Mouse (Mus musculus): Measurements from ENCODE around the gene Nuf2.

Gene Nuf2

DNA sequence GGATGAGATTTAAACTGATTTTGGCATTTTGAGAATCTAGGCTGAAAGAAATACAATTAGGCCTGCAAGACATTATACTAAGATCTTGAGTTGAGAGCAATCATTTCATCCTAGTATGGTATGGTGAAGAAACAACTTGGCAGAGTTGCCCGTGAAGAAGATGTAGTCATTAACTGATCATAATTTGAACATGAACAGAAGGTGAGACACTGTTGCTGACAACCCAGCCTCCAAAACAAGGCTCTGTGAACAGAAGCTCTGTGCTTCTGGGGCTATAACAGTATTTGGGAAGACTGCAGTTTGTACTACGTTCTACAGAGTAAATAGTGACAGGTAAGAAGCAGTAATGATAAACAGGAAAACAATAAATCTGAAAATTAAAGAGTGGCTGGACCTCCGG lies 28.4 kb downstream of the Nuf2 start:
- Histone ChIP-seq H3K27me3 (ENCODE audit: control insufficient read depth, insufficient read depth, low read length, poor library complexity, severe bottlenecking) (no peaks in the 10 kb centered on the region), H3K36me3 (ENCODE audit: control insufficient read depth, insufficient read depth, low read length, poor library complexity, severe bottlenecking) (no peaks in the 10 kb centered on the region)
- DNase-seq (ENCODE audit: low read depth, low spot score): no peak

DNA sequence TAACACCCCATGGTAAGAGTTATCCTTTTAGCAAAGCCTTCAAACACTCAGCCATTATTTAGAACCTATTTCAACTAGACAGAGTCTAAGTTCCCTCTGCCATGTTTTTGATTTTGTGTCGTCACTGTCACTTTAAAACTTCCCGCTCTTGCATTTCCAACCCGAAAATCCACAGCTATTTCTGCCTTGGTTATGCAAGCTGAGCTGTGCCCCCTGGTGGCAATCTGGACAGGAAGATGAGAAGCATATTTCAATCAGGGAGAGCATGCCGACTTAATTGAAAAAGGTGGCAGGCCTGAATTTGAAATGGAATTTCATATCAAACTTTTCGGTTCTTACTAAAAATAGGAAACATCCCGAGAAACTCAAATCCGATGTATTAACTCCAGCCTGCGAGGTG lies 35.6 kb downstream of the Nuf2 start:
- DNase-seq (ENCODE audit: low read depth, low spot score): peak; percentile 5
- H3K27me3 ChIP-seq (ENCODE audit: control insufficient read depth, insufficient read depth, low read length, poor library complexity, severe bottlenecking): no peaks in the 10 kb centered on the region

DNA sequence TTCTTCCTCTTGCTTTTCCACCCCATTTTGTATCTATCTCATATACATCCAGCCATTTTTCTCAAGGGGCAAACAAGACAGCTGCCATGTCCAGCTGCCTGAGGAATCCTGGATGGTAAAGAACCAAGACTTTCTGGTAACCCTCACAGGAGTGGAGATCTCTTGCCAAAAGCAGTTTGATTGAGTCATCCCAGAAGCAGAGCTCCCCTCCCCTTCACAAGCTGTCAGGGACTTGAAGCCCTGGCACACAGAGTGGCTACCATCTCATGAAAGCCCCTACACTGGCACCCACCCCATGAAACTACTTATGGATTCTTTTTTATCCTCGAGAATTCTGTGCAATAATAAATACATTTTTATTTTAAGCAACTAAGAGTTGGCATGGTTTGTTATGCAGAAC lies 39.7 kb downstream of the Nuf2 start:
- Histone ChIP-seq H3K27me3 (ENCODE audit: control insufficient read depth, insufficient read depth, low read length, poor library complexity, severe bottlenecking) (no peaks in the 10 kb centered on the region), H3K36me3 (ENCODE audit: control insufficient read depth, insufficient read depth, low read length, poor library complexity, severe bottlenecking) (no peaks in the 10 kb centered on the region)
- DNase-seq (ENCODE audit: low read depth, low spot score): no peak

More for the DNA sequence above, 35.6 kb downstream of the Nuf2 start:
- H3K36me3 ChIP-seq (ENCODE audit: control insufficient read depth, insufficient read depth, low read length, poor library complexity, severe bottlenecking): no peaks in the 10 kb centered on the region

DNA sequence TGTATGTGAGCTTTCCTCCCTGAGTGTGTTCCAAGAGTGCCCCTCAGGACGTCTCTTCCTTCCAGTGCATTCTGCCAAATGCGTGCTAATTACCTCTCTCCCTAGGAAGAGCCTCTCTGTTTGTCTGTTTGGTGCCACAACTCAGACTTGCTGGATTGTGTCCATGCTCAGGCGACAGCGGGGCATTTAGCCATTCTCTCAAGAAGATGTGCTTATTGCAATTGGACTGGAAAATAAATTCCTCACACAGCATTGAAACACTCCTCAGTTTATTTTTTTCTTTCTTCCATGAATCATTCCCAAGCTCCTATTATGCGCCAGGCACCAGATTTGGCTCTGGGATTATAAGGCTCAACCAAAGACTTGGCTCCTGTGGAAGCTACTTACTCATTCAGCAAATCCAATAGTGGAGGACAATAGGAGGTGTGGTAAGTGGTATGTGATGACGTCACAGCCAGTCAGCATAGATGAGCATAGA lies 45.8 kb downstream of the Nuf2 start:
- DNase-seq (ENCODE audit: low read depth, low spot score): no peak
- Histone ChIP-seq H3K36me3 (ENCODE audit: control insufficient read depth, insufficient read depth, low read length, poor library complexity, severe bottlenecking) (no peaks in the 10 kb centered on the region), H3K27me3 (ENCODE audit: control insufficient read depth, insufficient read depth, low read length, poor library complexity, severe bottlenecking) (no peaks in the 10 kb centered on the region)

DNA sequence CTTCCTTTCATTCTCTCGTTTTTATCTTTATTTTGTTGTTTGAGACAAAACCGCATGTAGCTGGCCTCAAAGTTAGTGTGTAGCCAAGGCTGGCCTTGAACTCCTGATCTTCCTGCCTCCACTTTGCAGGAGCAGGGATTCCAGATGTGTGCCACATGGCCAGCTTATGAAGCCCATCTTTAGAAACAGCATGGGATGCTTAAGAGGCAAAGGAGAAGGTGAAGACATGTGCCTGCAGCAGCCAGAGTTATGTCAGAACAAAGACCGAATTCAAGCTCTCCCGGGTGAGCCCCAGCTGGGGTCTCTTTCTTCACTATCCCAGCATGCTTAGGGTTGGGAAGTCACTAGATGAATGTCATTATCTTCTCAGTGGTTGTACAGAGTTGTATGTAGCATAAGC lies 46.7 kb downstream of the Nuf2 start:
- Histone ChIP-seq H3K36me3 (ENCODE audit: control insufficient read depth, insufficient read depth, low read length, poor library complexity, severe bottlenecking) (no peaks in the 10 kb centered on the region), H3K27me3 (ENCODE audit: control insufficient read depth, insufficient read depth, low read length, poor library complexity, severe bottlenecking) (no peaks in the 10 kb centered on the region)
- no peak for DNase-seq (ENCODE audit: low read depth, low spot score)

DNA sequence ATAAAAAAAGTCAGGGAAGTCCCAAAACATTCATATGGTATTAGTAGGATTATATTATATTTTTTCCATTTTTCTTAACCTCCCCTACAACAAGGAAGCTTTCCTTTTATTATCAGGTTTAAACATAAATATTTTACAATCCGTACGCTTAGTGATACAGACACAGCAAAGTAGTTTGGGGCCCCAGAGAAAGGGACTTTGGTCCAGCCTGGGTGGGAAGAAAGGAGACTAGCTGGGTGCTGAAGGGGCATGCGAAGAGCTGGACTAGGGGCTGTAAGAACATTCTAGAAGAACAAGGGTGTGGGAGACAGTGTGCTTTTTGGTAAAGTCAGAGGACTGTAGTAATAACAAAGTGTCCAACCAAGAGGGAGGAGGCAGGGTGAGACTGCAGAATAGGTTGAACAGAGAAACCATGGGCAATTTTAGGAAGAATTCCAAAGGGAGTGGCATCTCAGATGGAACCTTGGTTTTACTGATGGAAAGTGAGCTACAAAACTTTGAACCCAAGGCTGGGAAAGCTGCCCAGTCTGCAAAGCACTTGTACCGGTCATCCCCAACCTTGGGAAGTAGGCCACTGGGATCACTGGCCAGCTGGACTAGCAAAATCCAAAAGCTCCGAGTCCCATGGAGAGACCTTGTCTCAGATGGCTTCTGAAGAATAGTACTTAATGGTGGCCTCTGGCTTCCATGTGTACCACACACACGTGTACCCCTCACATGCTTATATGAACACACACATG lies 48.5 kb downstream of the Nuf2 start:
- DNase-seq (ENCODE audit: low read depth, low spot score): no peak
- H3K36me3 ChIP-seq (ENCODE audit: control insufficient read depth, insufficient read depth, low read length, poor library complexity, severe bottlenecking): no peaks in the 10 kb centered on the region
- no peaks in the 10 kb centered on the region for H3K27me3 ChIP-seq (ENCODE audit: control insufficient read depth, insufficient read depth, low read length, poor library complexity, severe bottlenecking)

DNA sequence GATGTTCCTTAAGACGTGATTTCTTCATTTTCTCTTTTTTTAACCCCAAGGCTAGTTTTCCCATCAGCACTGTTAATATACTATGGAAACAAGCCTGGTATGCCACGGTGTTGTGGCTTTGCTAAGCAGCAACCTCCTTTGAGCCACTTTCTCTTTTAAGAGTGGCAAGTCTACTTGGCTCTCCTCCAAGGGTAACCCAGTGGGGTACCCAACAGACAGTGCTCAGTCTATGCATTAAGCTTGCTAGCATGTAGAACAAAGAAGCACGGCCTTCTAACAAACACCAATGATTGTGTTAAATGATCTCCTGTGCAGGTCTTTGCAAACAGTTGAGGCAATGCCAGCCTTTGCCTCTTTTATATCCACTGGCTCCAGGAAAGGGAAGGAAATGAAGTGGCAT lies 60.1 kb downstream of the Nuf2 start:
- H3K27me3 ChIP-seq (ENCODE audit: control insufficient read depth, insufficient read depth, low read length, poor library complexity, severe bottlenecking): no peaks in the 10 kb centered on the region
- DNase-seq (ENCODE audit: low read depth, low spot score): no peak
- H3K36me3 ChIP-seq (ENCODE audit: control insufficient read depth, insufficient read depth, low read length, poor library complexity, severe bottlenecking): no peaks in the 10 kb centered on the region

DNA sequence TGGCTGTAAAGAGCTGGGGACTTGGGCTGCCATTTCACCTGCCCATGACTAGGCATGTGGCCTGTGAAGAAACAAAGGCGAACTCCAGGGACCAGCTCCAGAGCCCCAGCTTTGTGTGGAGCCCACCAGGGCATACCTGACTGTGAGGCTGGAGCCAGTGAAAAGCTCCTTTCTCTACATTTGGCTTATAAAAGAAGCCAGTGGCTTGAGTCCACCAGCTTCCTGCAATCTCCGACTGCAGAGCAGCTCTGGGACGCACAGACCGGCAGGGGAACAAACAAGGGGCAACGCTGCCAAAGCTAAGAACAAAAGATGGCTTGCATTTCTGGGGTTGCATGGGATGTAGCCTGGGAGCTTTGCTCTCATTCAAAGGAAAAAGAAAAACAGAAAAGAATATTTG lies 63.5 kb downstream of the Nuf2 start:
- Histone ChIP-seq H3K27me3 (ENCODE audit: control insufficient read depth, insufficient read depth, low read length, poor library complexity, severe bottlenecking) (no peaks in the 10 kb centered on the region), H3K36me3 (ENCODE audit: control insufficient read depth, insufficient read depth, low read length, poor library complexity, severe bottlenecking) (no peaks in the 10 kb centered on the region)
- DNase-seq (ENCODE audit: low read depth, low spot score): no peak

DNA sequence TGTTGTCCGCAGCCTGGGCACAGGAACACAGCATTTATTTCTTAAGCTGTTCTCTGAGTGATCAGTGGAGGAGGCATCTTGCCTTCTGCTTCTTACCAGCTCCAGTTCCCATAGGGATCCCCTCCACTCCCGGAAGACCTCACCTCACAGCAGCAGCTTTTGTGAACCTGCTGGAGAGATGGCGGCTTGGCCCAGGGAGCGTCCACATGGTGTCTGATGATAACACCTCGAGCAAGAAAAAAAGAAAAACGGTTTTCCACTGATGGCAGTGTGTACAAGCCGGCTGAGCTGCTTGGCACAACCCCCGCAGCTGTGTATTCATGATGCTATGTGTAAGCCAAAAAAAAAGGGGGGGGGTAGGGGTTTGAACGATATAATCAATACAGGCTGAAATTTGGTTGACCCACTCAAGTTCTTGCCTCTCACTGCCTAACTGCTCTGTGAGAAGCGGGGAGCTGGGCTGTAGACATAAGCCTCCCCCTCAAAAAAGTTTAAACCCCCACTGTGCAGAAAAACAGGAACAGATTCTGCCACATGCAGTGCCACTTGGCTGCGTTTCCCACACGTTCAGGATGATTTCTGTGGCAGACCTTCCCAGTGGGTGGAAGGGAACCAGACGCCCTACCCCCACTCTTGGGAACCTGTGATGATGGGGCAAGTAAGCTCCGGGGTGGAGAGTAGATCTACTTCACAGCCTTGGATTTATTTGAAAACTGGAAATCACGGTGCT lies 68.7 kb downstream of the Nuf2 start:
- Histone ChIP-seq H3K27me3 (ENCODE audit: control insufficient read depth, insufficient read depth, low read length, poor library complexity, severe bottlenecking) (no peaks in the 10 kb centered on the region), H3K36me3 (ENCODE audit: control insufficient read depth, insufficient read depth, low read length, poor library complexity, severe bottlenecking) (no peaks in the 10 kb centered on the region)
- no peak for DNase-seq (ENCODE audit: low read depth, low spot score)

DNA sequence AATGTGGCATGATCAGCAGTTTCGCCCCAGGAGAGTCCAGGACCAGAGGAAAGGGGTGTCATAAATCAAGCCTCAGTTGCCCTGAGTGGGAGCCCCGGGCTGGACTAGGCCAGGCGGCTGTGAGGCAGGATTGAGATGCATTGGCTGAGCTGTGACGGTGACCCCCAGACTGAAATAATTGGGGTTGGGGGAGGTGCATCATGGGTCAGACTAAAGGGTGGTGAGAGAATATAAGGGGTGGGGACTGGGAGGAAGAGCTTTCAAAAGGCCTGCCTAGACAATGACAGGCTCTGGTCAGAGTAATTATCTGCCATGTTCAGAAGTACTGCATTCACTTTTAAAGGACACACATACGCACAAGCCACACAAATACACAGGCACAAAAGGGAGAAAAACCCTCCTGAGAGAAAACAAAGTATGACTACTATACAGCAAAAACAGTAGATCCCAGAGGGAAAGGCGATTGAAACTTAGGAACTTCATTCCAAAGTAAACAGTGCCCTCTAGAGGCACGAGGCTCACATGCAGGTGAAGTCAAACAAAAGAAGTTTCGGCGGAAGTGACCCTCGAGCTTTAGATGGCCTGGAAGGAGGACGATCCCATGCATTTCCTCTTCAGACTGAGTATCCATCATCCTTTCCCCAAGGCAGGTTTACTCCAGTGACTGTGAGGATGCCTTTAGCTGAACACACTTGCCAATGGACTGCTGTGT lies 72.0 kb downstream of the Nuf2 start:
- DNase-seq (ENCODE audit: low read depth, low spot score): peak; percentile 2
- H3K27me3 ChIP-seq (ENCODE audit: control insufficient read depth, insufficient read depth, low read length, poor library complexity, severe bottlenecking): no peaks in the 10 kb centered on the region
- no peaks in the 10 kb centered on the region for H3K36me3 ChIP-seq (ENCODE audit: control insufficient read depth, insufficient read depth, low read length, poor library complexity, severe bottlenecking)

All from splenic B cell, adult 2 months (primary cell).